In the genomic region with DNA sequence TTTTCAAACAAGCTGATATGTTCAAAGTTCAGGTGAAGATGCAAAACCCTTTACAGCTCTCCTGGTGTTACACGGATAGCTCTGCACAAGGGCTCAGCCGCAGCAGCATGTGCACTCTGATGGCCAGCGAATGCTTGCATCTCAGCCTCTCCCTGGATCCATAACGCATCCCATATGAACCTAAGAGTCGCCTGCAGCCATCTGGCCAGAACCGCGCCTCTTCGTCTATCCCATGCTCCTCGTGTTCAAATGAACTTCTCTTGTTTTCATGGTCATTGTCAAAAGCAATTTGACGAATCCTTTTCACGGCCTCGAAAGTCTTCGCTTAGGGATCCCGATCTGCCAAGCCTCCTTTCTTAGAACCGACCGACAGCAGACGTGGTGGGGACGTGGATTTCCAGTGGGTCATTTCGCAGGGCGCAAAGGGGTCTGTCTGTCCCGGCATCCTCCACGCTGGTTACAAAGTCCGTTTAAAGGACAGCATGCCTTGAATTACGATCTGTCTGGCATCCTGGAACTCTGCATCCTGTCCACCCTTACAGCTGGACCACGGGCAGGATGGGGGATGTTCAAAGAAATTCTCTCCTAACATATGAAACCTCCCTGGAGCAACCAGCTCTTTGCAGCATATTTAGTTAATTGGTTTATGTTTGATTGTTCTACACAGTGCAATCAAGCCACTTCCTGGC, we compare ENCODE assay signal across 19 mouse cellular contexts. TPM values are rescaled to one million over a fixed set of nuclear protein-coding genes. Genes with fewer than 3 reads are reported as not detected.
DNase-seq lines count a peak whose midpoint lies in the region; ATAC-seq and TF ChIP-seq lines count a peak whose summit lies in the region.
"Had no signal": no experiment of that assay in that cellular context is flagged by ENCODE, and none has a peak within 500 bp of the region (broad histone marks: within the 10 kb centered on the region; RNA-seq: fewer than 3 reads in every experiment).

No protein-coding gene starts in this region.

- no peak overlapping the region for H3K9ac ChIP-seq in intestine, embryonic 14.5 days (ENCODE audit: low read length)
- H3K9ac ChIP-seq in intestine, embryonic 16.5 days (ENCODE audit: low read depth, low read length), result no peak overlapping the region
- 0 out of 2 replicates have a peak overlapping the region, but pooled peaks have one; percentile 0 for H3K9ac ChIP-seq in lung, embryonic 14.5 days
- H3K9ac ChIP-seq in embryonic facial prominence, embryonic 13.5 days, result peak overlapping the region; percentile 61; the same call in 1 of the 2 replicates
- no peak overlapping the region for H3K9ac ChIP-seq in limb, embryonic 15.5 days
- H3K9ac ChIP-seq: hindbrain, embryonic 14.5 days; liver, embryonic 13.5 days; midbrain, embryonic 12.5 days had no signal

- no peak overlapping the region for H3K4me3 ChIP-seq in intestine, embryonic 14.5 days (ENCODE audit: low read depth, low read length)
- no peak overlapping the region for H3K4me3 ChIP-seq in intestine, embryonic 16.5 days (ENCODE audit: low read length)
- no peak overlapping the region for H3K4me3 ChIP-seq in lung, embryonic 14.5 days (ENCODE audit: low read depth, low read length)
- peak overlapping the region; percentile 14; the same call in 1 of the 2 replicates for H3K4me3 ChIP-seq in embryonic facial prominence, embryonic 13.5 days
- 0 out of 2 replicates have a peak overlapping the region, but pooled peaks have one; percentile 4 for H3K4me3 ChIP-seq in limb, embryonic 15.5 days
- H3K4me3 ChIP-seq: liver, embryonic 13.5 days; midbrain, embryonic 12.5 days had no signal

- DNase-seq in intestine, embryonic 14.5 days (ENCODE audit: low spot score), result no peak
- DNase-seq in lung, embryonic 14.5 days, result no peak
- DNase-seq in lung, postnatal 36 days, result no peak
- DNase-seq in adrenal gland, adult 2 months, result no peak
- no peak for DNase-seq in right cerebral cortex, postnatal 10 days (ENCODE audit: low spot score in 2 of 2)
- DNase-seq: adrenal gland, postnatal 10 days; cerebellum, adult 11 months; cerebellum, postnatal 14 days; heart, postnatal 14 days; kidney, postnatal 14 days; liver, embryonic 13.5 days; thymus, adult 2 months had no signal

- H3K9me3 ChIP-seq in intestine, embryonic 14.5 days (ENCODE audit: control insufficient read depth, low read length), result no peaks in the 10 kb centered on the region
- no peaks in the 10 kb centered on the region for H3K9me3 ChIP-seq in intestine, embryonic 16.5 days (ENCODE audit: control insufficient read depth, low read length)
- H3K9me3 ChIP-seq in lung, embryonic 14.5 days (ENCODE audit: low read depth, low read length), result no peaks in the 10 kb centered on the region
- no peaks in the 10 kb centered on the region for H3K9me3 ChIP-seq in embryonic facial prominence, embryonic 13.5 days
- H3K9me3 ChIP-seq in limb, embryonic 15.5 days, result no peaks in the 10 kb centered on the region
- H3K9me3 ChIP-seq: liver, embryonic 13.5 days; midbrain, embryonic 12.5 days had no signal

- WGBS in intestine, embryonic 14.5 days, result 45% methylated on average over 25 of the region's 25 CpGs
- 53% methylated on average over 25 of the region's 25 CpGs for WGBS in intestine, embryonic 16.5 days
- 45% methylated on average over 25 of the region's 25 CpGs for WGBS in lung, embryonic 14.5 days
- 23% methylated on average over 25 of the region's 25 CpGs for WGBS in embryonic facial prominence, embryonic 13.5 days
- WGBS in limb, embryonic 15.5 days, result 28% methylated on average over 25 of the region's 25 CpGs

- no peaks in the 10 kb centered on the region for H3K36me3 ChIP-seq in intestine, embryonic 14.5 days (ENCODE audit: control insufficient read depth, insufficient read depth, low read length)
- H3K36me3 ChIP-seq in intestine, embryonic 16.5 days (ENCODE audit: control insufficient read depth, insufficient read depth, low read length), result no peaks in the 10 kb centered on the region
- H3K36me3 ChIP-seq in lung, embryonic 14.5 days (ENCODE audit: insufficient read depth), result no peaks in the 10 kb centered on the region
- H3K36me3 ChIP-seq in embryonic facial prominence, embryonic 13.5 days, result no peaks in the 10 kb centered on the region
- no peaks in the 10 kb centered on the region for H3K36me3 ChIP-seq in limb, embryonic 15.5 days
- H3K36me3 ChIP-seq: liver, embryonic 13.5 days; midbrain, embryonic 12.5 days had no signal

- peak overlapping the region; percentile 33 for H3K4me2 ChIP-seq in intestine, embryonic 14.5 days (ENCODE audit: low read length)
- no peak overlapping the region for H3K4me2 ChIP-seq in intestine, embryonic 16.5 days (ENCODE audit: low read depth, low read length)
- peak overlapping the region; percentile 10 for H3K4me2 ChIP-seq in lung, embryonic 14.5 days
- H3K4me2 ChIP-seq in embryonic facial prominence, embryonic 13.5 days, result peak overlapping the region; percentile 53
- H3K4me2 ChIP-seq in limb, embryonic 15.5 days, result peak overlapping the region; percentile 13; the same call in 1 of the 2 replicates
- H3K4me2 ChIP-seq: heart, embryonic 11.5 days; hindbrain, embryonic 14.5 days; liver, embryonic 13.5 days; midbrain, embryonic 12.5 days had no signal

- no peak overlapping the region for H3K27ac ChIP-seq in intestine, embryonic 14.5 days (ENCODE audit: low read depth)
- H3K27ac ChIP-seq in intestine, embryonic 16.5 days (ENCODE audit: low read length), result no peak overlapping the region
- H3K27ac ChIP-seq in lung, embryonic 14.5 days (ENCODE audit: low read depth), result no peak overlapping the region
- H3K27ac ChIP-seq in embryonic facial prominence, embryonic 13.5 days, result peak overlapping the region; percentile 90
- no peak overlapping the region for H3K27ac ChIP-seq in limb, embryonic 15.5 days
- H3K27ac ChIP-seq: hindbrain, embryonic 14.5 days; liver, embryonic 13.5 days; midbrain, embryonic 12.5 days had no signal

- no peak for TF ChIP-seq CTCF in lung, embryonic 14.5 days (IDR thresholded peaks at IDR 0.05; ENCODE audit: low read depth)

- no peaks in the 10 kb centered on the region for H3K27me3 ChIP-seq in intestine, embryonic 14.5 days (replicated peaks; ENCODE audit: control insufficient read depth, insufficient read depth, low read length)
- H3K27me3 ChIP-seq in intestine, embryonic 16.5 days (replicated peaks; ENCODE audit: control insufficient read depth, insufficient read depth, low read length), result no peaks in the 10 kb centered on the region
- H3K27me3 ChIP-seq in lung, embryonic 14.5 days (ENCODE audit: insufficient read depth, low read length), result no peaks in the 10 kb centered on the region
- no peaks in the 10 kb centered on the region for H3K27me3 ChIP-seq in embryonic facial prominence, embryonic 13.5 days
- no peaks in the 10 kb centered on the region for H3K27me3 ChIP-seq in limb, embryonic 15.5 days
- H3K27me3 ChIP-seq: liver, embryonic 13.5 days; midbrain, embryonic 12.5 days had no signal

- no peak for ATAC-seq in intestine, embryonic 14.5 days (replicated peaks; ENCODE audit: low FRiP score, low TSS enrichment, low read depth)
- ATAC-seq in intestine, embryonic 16.5 days, result no peak
- no peak for ATAC-seq in lung, embryonic 14.5 days (ENCODE audit: insufficient read depth)
- no peak for ATAC-seq in embryonic facial prominence, embryonic 13.5 days (ENCODE audit: insufficient number of reproducible peaks, insufficient read depth, low FRiP score, low TSS enrichment, low read depth)
- ATAC-seq in limb, embryonic 15.5 days (ENCODE audit: insufficient number of reproducible peaks, low FRiP score, low TSS enrichment, low read depth), result no peak
- ATAC-seq: forebrain, embryonic 14.5 days had no signal

- H3K4me1 ChIP-seq in intestine, embryonic 14.5 days (replicated peaks; ENCODE audit: control insufficient read depth, insufficient read depth, low read length), result no peaks in the 10 kb centered on the region
- H3K4me1 ChIP-seq in intestine, embryonic 16.5 days (ENCODE audit: control insufficient read depth, insufficient read depth, low read length), result no peaks in the 10 kb centered on the region
- no peaks in the 10 kb centered on the region for H3K4me1 ChIP-seq in lung, embryonic 14.5 days (ENCODE audit: insufficient read depth)
- H3K4me1 ChIP-seq in embryonic facial prominence, embryonic 13.5 days, result peaks cover 25% of the 10 kb centered on the region
- H3K4me1 ChIP-seq in limb, embryonic 15.5 days, result peaks cover 8% of the 10 kb centered on the region; the same call in 1 of the 2 replicates
- H3K4me1 ChIP-seq: liver, embryonic 13.5 days; midbrain, embryonic 12.5 days had no signal

RNA-seq across cellular contexts. Expression of a gene that starts 12.0 kb away (rescaled TPM):
- polyA plus RNA-seq in intestine, embryonic 14.5 days (2014; fragmentation: Nextera tagmentation; extraction: Ambion mirVana), result 8.7 and 10.4 TPM in 2 replicates
- 5.5 and 6.8 TPM in 2 replicates for polyA plus RNA-seq in intestine, embryonic 16.5 days (2015; fragmentation: Nextera tagmentation; extraction: Ambion mirVana)
- 9.0 and 11.7 TPM in 2 replicates for polyA plus RNA-seq in lung, embryonic 14.5 days (2014; fragmentation: Nextera tagmentation; extraction: Ambion mirVana)
- polyA plus RNA-seq in embryonic facial prominence, embryonic 13.5 days (2015; fragmentation: Nextera tagmentation; extraction: Ambion mirVana), result 273 and 319 TPM in 2 replicates
- polyA plus RNA-seq in limb, embryonic 15.5 days (2015; fragmentation: Nextera tagmentation; extraction: Ambion mirVana), result 112 and 115 TPM in 2 replicates
- not detected for total RNA-seq in adrenal gland, adult 2 months (2021)
- polyA plus RNA-seq in adrenal gland, adult 2 months (2012; rRNA removed), result 0.20 and 0.26 TPM in 2 replicates

RNA-seq across cellular contexts. Expression of a gene that starts 13.0 kb away (rescaled TPM):
- polyA plus RNA-seq in intestine, embryonic 14.5 days (2014; fragmentation: Nextera tagmentation; extraction: Ambion mirVana), result 59.4 and 71.7 TPM in 2 replicates
- 43.2 and 52.4 TPM in 2 replicates for polyA plus RNA-seq in intestine, embryonic 16.5 days (2015; fragmentation: Nextera tagmentation; extraction: Ambion mirVana)
- polyA plus RNA-seq in lung, embryonic 14.5 days (2014; fragmentation: Nextera tagmentation; extraction: Ambion mirVana), result 72.2 and 78.1 TPM in 2 replicates
- polyA plus RNA-seq in embryonic facial prominence, embryonic 13.5 days (2015; fragmentation: Nextera tagmentation; extraction: Ambion mirVana), result 67.4 and 70.2 TPM in 2 replicates
- 56.2 and 60.5 TPM in 2 replicates for polyA plus RNA-seq in limb, embryonic 15.5 days (2015; fragmentation: Nextera tagmentation; extraction: Ambion mirVana)
- 10 to 100 TPM; 29.0 to 42.0 TPM for total RNA-seq in adrenal gland, adult 2 months (2021)
- polyA plus RNA-seq in adrenal gland, adult 2 months (2012; rRNA removed), result 6.8 and 7.7 TPM in 2 replicates

RNA-seq across cellular contexts. Expression of a gene that starts 58.1 kb away (rescaled TPM):
- polyA plus RNA-seq in intestine, embryonic 14.5 days (2014; fragmentation: Nextera tagmentation; extraction: Ambion mirVana), result 309 and 315 TPM in 2 replicates
- 271 and 281 TPM in 2 replicates for polyA plus RNA-seq in intestine, embryonic 16.5 days (2015; fragmentation: Nextera tagmentation; extraction: Ambion mirVana)
- polyA plus RNA-seq in lung, embryonic 14.5 days (2014; fragmentation: Nextera tagmentation; extraction: Ambion mirVana), result 306 and 314 TPM in 2 replicates
- polyA plus RNA-seq in embryonic facial prominence, embryonic 13.5 days (2015; fragmentation: Nextera tagmentation; extraction: Ambion mirVana), result 265 and 282 TPM in 2 replicates
- 228 and 240 TPM in 2 replicates for polyA plus RNA-seq in limb, embryonic 15.5 days (2015; fragmentation: Nextera tagmentation; extraction: Ambion mirVana)
- 100 to 1,000 TPM; 143 to 225 TPM for total RNA-seq in adrenal gland, adult 2 months (2021)
- polyA plus RNA-seq in adrenal gland, adult 2 months (2012; rRNA removed), result 136 and 184 TPM in 2 replicates

Comparison
In these comparisons a context has a peak if more than half of its experiments do, and no peak if none do; other contexts are left out.
1. H3K4me3 ChIP-seq: peak in embryonic facial prominence, embryonic 13.5 days (single experiment) and limb, embryonic 15.5 days (single experiment); none in intestine, embryonic 14.5 days (single experiment), intestine, embryonic 16.5 days (single experiment) and lung, embryonic 14.5 days (single experiment).
2. H3K9ac ChIP-seq: peak in lung, embryonic 14.5 days (single experiment) and embryonic facial prominence, embryonic 13.5 days (single experiment); none in intestine, embryonic 14.5 days (single experiment), intestine, embryonic 16.5 days (single experiment) and limb, embryonic 15.5 days (single experiment).